Comparison of ENCODE assay signal across 9 mouse cellular contexts in genomic region chr15:33924094-33924890, GRCm38 (mm10).
DNase-seq lines count a peak whose midpoint lies in the region; ATAC-seq lines count a peak whose summit lies in the region.
"Had no signal": no experiment of that assay in that cellular context is flagged by ENCODE, and none has a peak within 500 bp of the region (broad histone marks: within the 10 kb centered on the region; RNA-seq: fewer than 3 reads in every experiment).

No protein-coding gene starts in this region.

- intact Hi-C loops in gastrocnemius, postnatal 14 days (cut with DNase I; ENCODE audit: low total_unique reads): no loop called here

- ATAC-seq in heart, embryonic 12.5 days (ENCODE audit: insufficient number of reproducible peaks, low FRiP score): no peak
- no peak for ATAC-seq in limb, embryonic 11.5 days (ENCODE audit: insufficient number of reproducible peaks, low FRiP score, low TSS enrichment, low read depth)
- ATAC-seq in cerebellum, adult (ENCODE audit: insufficient number of reproducible peaks, low FRiP score, low TSS enrichment): no peak
- ATAC-seq in megakaryocyte progenitor cell, adult 5-6 weeks (replicated peaks; ENCODE audit: poor library complexity): no peak
- ATAC-seq in activated CD4-positive, CD25-positive, alpha-beta regulatory T cell, adult 4 months: no peak

- H3K36me3 ChIP-seq in heart, embryonic 12.5 days: no peaks in the 10 kb centered on the region
- H3K36me3 ChIP-seq in limb, embryonic 11.5 days (ENCODE audit: control insufficient read depth, insufficient read depth, low read length): no peaks in the 10 kb centered on the region
- H3K36me3 ChIP-seq: G1E had no signal

- H3K9me3 ChIP-seq in heart, embryonic 12.5 days (replicated peaks): no peaks in the 10 kb centered on the region
- no peaks in the 10 kb centered on the region for H3K9me3 ChIP-seq in limb, embryonic 11.5 days (ENCODE audit: control insufficient read depth, low read length)
- H3K9me3 ChIP-seq: G1E had no signal

- no peak overlapping the region for H3K4me3 ChIP-seq in heart, embryonic 12.5 days
- no peak overlapping the region for H3K4me3 ChIP-seq in limb, embryonic 11.5 days (ENCODE audit: low read depth, low read length)

- H3K4me1 ChIP-seq in heart, embryonic 12.5 days (replicated peaks): no peaks in the 10 kb centered on the region
- H3K4me1 ChIP-seq in limb, embryonic 11.5 days (ENCODE audit: control insufficient read depth, insufficient read depth, low read length): no peaks in the 10 kb centered on the region

- peak; percentile 77 to 78 for DNase-seq in heart, adult 18-20 months
- peak; percentile 84 for DNase-seq in adipocyte (ENCODE audit: low spot score)
- peak; percentile 35 for DNase-seq in gastrocnemius, postnatal 14 days
- DNase-seq in limb, embryonic 11.5 days (ENCODE audit: low spot score): peak; percentile 33

- 75% methylated on average over 5 of the region's 5 CpGs for WGBS in heart, embryonic 12.5 days
- WGBS in limb, embryonic 11.5 days: 73% methylated on average over 5 of the region's 5 CpGs

- H3K4me2 ChIP-seq in heart, embryonic 12.5 days: no peak overlapping the region
- no peak overlapping the region for H3K4me2 ChIP-seq in limb, embryonic 11.5 days (ENCODE audit: low read depth, severe bottlenecking)

- no peak overlapping the region for H3K27ac ChIP-seq in heart, embryonic 12.5 days (ENCODE audit: poor library complexity, severe bottlenecking)
- H3K27ac ChIP-seq in limb, embryonic 11.5 days (replicated peaks; ENCODE audit: low read depth, low read length): no peak overlapping the region

- no peak overlapping the region for H3K9ac ChIP-seq in heart, embryonic 12.5 days
- H3K9ac ChIP-seq in limb, embryonic 11.5 days (ENCODE audit: low read length): no peak overlapping the region

- H3K27me3 ChIP-seq in heart, embryonic 12.5 days (replicated peaks): no peaks in the 10 kb centered on the region
- H3K27me3 ChIP-seq in limb, embryonic 11.5 days (ENCODE audit: control insufficient read depth, insufficient read depth, low read length): no peaks in the 10 kb centered on the region

Comparison
In these comparisons a context has a peak if more than half of its experiments do, and no peak if none do; other contexts are left out.
1. DNase-seq: peak in every context shown above with its lines; median percentile 84 in adipocyte; 78 in heart, adult 18-20 months; 35 in gastrocnemius, postnatal 14 days; 33 in limb, embryonic 11.5 days.